Mouse (Mus musculus) heart, postnatal 0 days (tissue): ENCODE measurements around the gene Farsb. TPM values are rescaled to one million over a fixed set of nuclear protein-coding genes. Genes with fewer than 3 reads are reported as not detected.

Experiments
- ATAC-seq: fragments of 200-750 bp; cut with Nextera tagmentation; 2 replicates; pipeline ENCODE4 v1.8.0; 2017; ENCODE audit warnings: low read depth, moderate number of reproducible peaks, moderate library complexity; ENCODE audit not compliant: insufficient read depth
- DNase-seq: peaks from one replicate; pipeline ENCODE4 v3.0.0-alpha.2; 2016; ENCODE audit warnings: low spot score
- H3K27ac ChIP-seq: fragments of 300-500 bp; sonication (generic); 2 replicates; pipeline ENCODE4 v1.5.1; 2014; ENCODE audit warnings: low read depth, mild to moderate bottlenecking
- H3K27me3 ChIP-seq: fragments of 300-500 bp; sonication (generic); 2 replicates; pipeline ENCODE4 v1.6.1; 2014; ENCODE audit warnings: low read length, mixed read lengths; ENCODE audit not compliant: control insufficient read depth, insufficient read depth
- H3K36me3 ChIP-seq: fragments of 300-500 bp; sonication (generic); replicated peaks from 2 replicates; pipeline ENCODE4 v1.6.1; 2014; ENCODE audit warnings: low read length, mixed read lengths; ENCODE audit not compliant: control insufficient read depth, insufficient read depth
- H3K4me1 ChIP-seq: fragments of 300-500 bp; sonication (generic); 2 replicates; pipeline ENCODE4 v1.6.1; 2014; ENCODE audit warnings: antibody characterized with exemption; ENCODE audit not compliant: control insufficient read depth, insufficient read depth
- H3K4me2 ChIP-seq: fragments of 300-500 bp; sonication (generic); 2 replicates; pipeline ENCODE4 v1.6.1; 2014; ENCODE audit warnings: low read depth, mild to moderate bottlenecking, low read length, moderate library complexity
- H3K4me3 ChIP-seq: fragments of 300-500 bp; sonication (generic); 2 replicates; pipeline ENCODE4 v1.5.1; 2014; ENCODE audit warnings: low read depth, low read length
- H3K9ac ChIP-seq: fragments of 300-500 bp; sonication (generic); replicated peaks from 2 replicates; pipeline ENCODE4 v1.6.1; 2014; ENCODE audit warnings: low read depth, low read length, mixed read lengths
- H3K9me3 ChIP-seq: fragments of 300-500 bp; sonication (generic); replicated peaks from 2 replicates; pipeline ENCODE4 v1.6.1; 2016; ENCODE audit warnings: low read length; ENCODE audit not compliant: control insufficient read depth
- CTCF ChIP-seq: IDR thresholded peaks from 2 replicates; pipeline ENCODE4 v1.5.1; 2016; ENCODE audit warnings: antibody characterized with exemption, control low read depth, low read depth
- EP300 ChIP-seq: IDR thresholded peaks from 2 replicates; pipeline ENCODE4 v1.6.1; 2016; ENCODE audit warnings: antibody characterized with exemption, low read depth
- WGBS: fragments of 180-500 bp; shearing (Covaris S2); extraction: QIAGEN DNeasy Blood & Tissue Kit; methylation state at CpG from one replicate; pipeline ENCODE4 v1.1.7; 2014; 5-methylcytosine and 5-hydroxymethylcytosine counted together
- polyA plus RNA-seq: library from polyadenylated mRNA; unstranded; fragments of >200 nt; fragmentation: Nextera tagmentation; extraction: Ambion mirVana; gene quantifications from 2 replicates; pipeline ENCODE4 v1.2.1, GENCODE M21; 2015
- total RNA-seq: library from RNA; depleted of rRNA; stranded (reverse); fragments of >200 nt; gene quantifications from 2 replicates; pipeline ENCODE4 v1.2.3, GENCODE M21; 2014; ENCODE audit warnings: low replicate concordance

The Farsb gene
- total and polyA plus RNA-seq, 2 experiments from 2014 or later, result 55.8 to 75.1 TPM

GRCm38 (mm10) chr1:78532184-78532800 is 43.6 kb upstream of the Farsb start:
- 83% methylated on average over 15 of the region's 15 CpGs for whole genome bisulfite sequencing
- no peak for DNase-seq
- Histone ChIP-seq H3K36me3 (no peaks in the 10 kb centered on the region), H3K9me3 (no peaks in the 10 kb centered on the region), H3K9ac (no peak overlapping the region), H3K4me2 (no peak overlapping the region), H3K4me1 (no peaks in the 10 kb centered on the region), H3K27me3 (no peaks in the 10 kb centered on the region), H3K27ac (no peak overlapping the region), H3K4me3 (no peak overlapping the region)
- no peak for ATAC-seq
- TF ChIP-seq EP300, result no peak
- no peak for TF ChIP-seq CTCF

- no peaks in the 10 kb centered on the region for H3K36me3 ChIP-seq
- ATAC-seq (no peak), DNase-seq (no peak)
- no peak overlapping the region for H3K4me2 ChIP-seq
- no peak overlapping the region for H3K4me3 ChIP-seq
- no peak for TF ChIP-seq EP300
- no peak overlapping the region for H3K27ac ChIP-seq
- no peaks in the 10 kb centered on the region for H3K27me3 ChIP-seq
- H3K4me1 ChIP-seq, result no peaks in the 10 kb centered on the region
- no peaks in the 10 kb centered on the region for H3K9me3 ChIP-seq
- 52% methylated on average over 7 of the region's 7 CpGs for WGBS
- H3K9ac ChIP-seq, result no peak overlapping the region
These were observed 42.0 kb upstream of the Farsb start for GRCm38 (mm10) chr1:78530500-78531215.

DNA sequence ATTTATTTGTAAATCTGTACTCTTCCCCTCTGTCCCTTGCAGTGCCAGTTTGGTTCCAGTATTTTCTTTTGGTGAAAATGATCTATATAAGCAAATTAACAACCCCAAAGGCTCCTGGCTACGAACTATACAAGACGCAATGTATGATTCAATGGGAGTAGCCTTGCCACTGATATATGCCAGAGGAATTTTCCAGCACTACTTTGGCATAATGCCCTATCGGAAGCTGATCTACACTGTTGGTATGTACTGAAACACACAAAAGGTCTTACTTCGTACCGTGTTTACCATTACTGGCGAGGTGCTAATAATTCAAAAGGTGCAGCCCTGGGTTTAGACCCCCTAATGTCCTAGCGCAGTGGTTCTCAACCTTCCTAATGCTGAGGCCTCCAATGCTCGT is 40.3 kb upstream of the Farsb start:
- TF ChIP-seq CTCF (no peak), EP300 (no peak)
- H3K9me3 ChIP-seq, result no peaks in the 10 kb centered on the region
- no peaks in the 10 kb centered on the region for H3K4me1 ChIP-seq
- H3K4me3 ChIP-seq, result no peak overlapping the region
- H3K9ac ChIP-seq, result no peak overlapping the region
- H3K36me3 ChIP-seq, result no peaks in the 10 kb centered on the region
- H3K27ac ChIP-seq, result no peak overlapping the region
- DNase-seq, result no peak
- H3K27me3 ChIP-seq, result no peaks in the 10 kb centered on the region
- no peak for ATAC-seq
- 83% methylated on average over 8 of the region's 8 CpGs for WGBS
- no peak overlapping the region for H3K4me2 ChIP-seq

GRCm38 (mm10) chr1:78528356-78528755 is 39.7 kb upstream of the Farsb start:
- TF ChIP-seq CTCF (no peak), EP300 (no peak)
- Histone ChIP-seq H3K27ac (no peak overlapping the region), H3K9ac (no peak overlapping the region), H3K4me2 (no peak overlapping the region), H3K27me3 (no peaks in the 10 kb centered on the region), H3K4me3 (no peak overlapping the region), H3K9me3 (no peaks in the 10 kb centered on the region), H3K36me3 (no peaks in the 10 kb centered on the region), H3K4me1 (no peaks in the 10 kb centered on the region)
- ATAC-seq, result no peak
- WGBS, result 86% methylated on average over 3 of the region's 3 CpGs
- no peak for DNase-seq

DNA sequence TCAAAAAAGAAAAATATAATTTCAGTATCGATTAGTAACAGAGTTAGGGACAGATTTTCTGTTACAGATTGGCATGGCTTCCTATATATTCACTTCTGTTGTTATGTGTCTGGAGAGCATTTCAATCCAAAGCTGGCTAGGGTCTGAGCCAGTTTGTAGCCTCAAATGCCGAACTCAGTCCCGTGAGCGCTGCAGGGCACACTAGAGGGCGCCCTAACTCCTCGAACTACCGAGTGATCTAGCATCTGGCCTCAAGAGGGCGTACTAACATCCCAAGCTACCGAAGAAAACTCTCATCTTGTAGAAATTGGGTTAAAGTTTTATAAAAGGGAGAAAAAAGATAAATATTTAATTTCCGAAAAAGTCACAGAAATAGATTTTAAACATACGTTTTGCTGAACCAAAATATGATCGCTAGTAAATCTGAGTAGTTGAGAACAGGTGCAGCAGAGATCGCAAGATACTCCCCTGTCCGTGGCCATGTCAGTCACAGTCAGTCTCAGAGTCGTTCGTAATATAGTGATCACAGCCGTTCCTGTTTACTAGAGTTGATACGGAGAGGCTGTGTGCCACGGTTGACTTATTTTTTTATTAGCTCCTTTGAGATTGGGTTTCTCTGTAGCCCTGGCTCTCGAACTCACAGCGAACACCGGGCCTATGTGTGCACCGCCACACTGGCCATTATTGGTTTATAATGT is 36.6 kb upstream of the Farsb start:
- H3K27ac ChIP-seq, result no peak overlapping the region
- no peaks in the 10 kb centered on the region; the same call in 1 of the 2 replicates for H3K9me3 ChIP-seq
- TF ChIP-seq CTCF, result peak; percentile 91
- TF ChIP-seq EP300, result no peak
- H3K27me3 ChIP-seq, result no peaks in the 10 kb centered on the region
- no peak overlapping the region for H3K4me3 ChIP-seq
- no peaks in the 10 kb centered on the region for H3K4me1 ChIP-seq
- ATAC-seq (no peak), DNase-seq (peak; percentile 46)
- no peaks in the 10 kb centered on the region for H3K36me3 ChIP-seq
- no peak overlapping the region for H3K4me2 ChIP-seq
- H3K9ac ChIP-seq, result no peak overlapping the region
- 51% methylated on average over 23 of the region's 23 CpGs for WGBS
